Mouse (Mus musculus) limb, embryonic 13.5 days (tissue): ENCODE results near the gene Pgap2. TPM values are rescaled to one million over a fixed set of nuclear protein-coding genes. Genes with fewer than 3 reads are reported as not detected.
"Not testable (repeated sequence)": the region's sequence is repeated elsewhere in the genome, so short reads cannot be mapped to it uniquely, and the experiment has no call there.

Experiments
- ATAC-seq: fragments of 200-750 bp; cut with Nextera tagmentation; 2 replicates; pipeline ENCODE4 v1.8.0; 2017; ENCODE audit warnings: low read depth, moderate number of reproducible peaks, moderate TSS enrichment; ENCODE audit not compliant: low FRiP score
- H3K27ac ChIP-seq: fragments of 300-500 bp; sonication (generic); 2 replicates; pipeline ENCODE4 v1.5.1; 2015; ENCODE audit warnings: inconsistent platforms, mild to moderate bottlenecking, moderate library complexity
- H3K27me3 ChIP-seq: fragments of 300-500 bp; sonication (generic); 2 replicates; pipeline ENCODE4 v1.6.1; 2015; ENCODE audit warnings: mild to moderate bottlenecking, inconsistent platforms
- H3K36me3 ChIP-seq: fragments of 300-500 bp; sonication (generic); 2 replicates; pipeline ENCODE4 v1.6.1; 2015; ENCODE audit warnings: inconsistent platforms, mild to moderate bottlenecking, moderate library complexity
- H3K4me1 ChIP-seq: fragments of 300-500 bp; sonication (generic); 2 replicates; pipeline ENCODE4 v1.6.1; 2015; ENCODE audit warnings: inconsistent platforms
- H3K4me2 ChIP-seq: fragments of 300-500 bp; sonication (generic); replicated peaks from 2 replicates; pipeline ENCODE4 v1.6.1; 2015; ENCODE audit warnings: inconsistent platforms, mild to moderate bottlenecking, moderate library complexity
- H3K4me3 ChIP-seq: fragments of 300-500 bp; sonication (generic); 2 replicates; pipeline ENCODE4 v1.5.1; 2015; ENCODE audit warnings: moderate library complexity, mild to moderate bottlenecking, inconsistent platforms
- H3K9ac ChIP-seq: fragments of 300-500 bp; sonication (generic); 2 replicates; pipeline ENCODE4 v1.6.1; 2015; ENCODE audit warnings: mild to moderate bottlenecking, inconsistent platforms
- H3K9me3 ChIP-seq: fragments of 300-500 bp; sonication (generic); 2 replicates; pipeline ENCODE4 v1.6.1; 2016; ENCODE audit warnings: inconsistent platforms
- WGBS: fragments of 180-500 bp; shearing (Covaris S2); methylation state at CpG from one replicate; pipeline ENCODE4 v1.1.7; 2015; 5-methylcytosine and 5-hydroxymethylcytosine counted together
- polyA plus RNA-seq: library from polyadenylated mRNA; unstranded; fragments of >200 nt; fragmentation: Nextera tagmentation; extraction: Ambion mirVana; gene quantifications from 2 replicates; pipeline ENCODE4 v1.2.1, GENCODE M21; 2015

The Pgap2 gene
- polyA plus RNA-seq, 1 experiment from 2014 or later: 88.6 TPM

DNA sequence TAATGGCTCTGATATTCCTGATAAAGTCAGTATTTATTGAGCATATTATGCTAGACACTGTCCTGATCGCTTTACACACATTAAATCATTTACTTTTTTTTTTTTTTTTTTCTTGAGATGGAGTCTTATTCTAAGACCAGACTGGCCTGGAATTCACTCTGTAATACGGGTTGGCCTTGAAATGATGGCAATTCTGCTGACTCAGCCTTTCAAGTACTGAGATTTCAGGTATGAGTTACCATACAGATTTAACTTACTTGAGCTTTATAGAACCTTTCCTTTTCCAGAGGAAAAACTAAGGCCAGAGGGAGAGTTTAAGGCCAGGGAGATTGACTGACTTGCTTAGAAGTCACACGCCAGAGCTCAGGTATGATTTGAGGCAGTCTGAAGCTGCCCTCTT lies 46.6 kb downstream of the Pgap2 start:
- Histone ChIP-seq H3K4me1 (no peaks in the 10 kb centered on the region), H3K9ac (no peak overlapping the region), H3K4me3 (no peak overlapping the region), H3K27me3 (no peaks in the 10 kb centered on the region), H3K27ac (no peak overlapping the region), H3K9me3 (no peaks in the 10 kb centered on the region), H3K36me3 (no peaks in the 10 kb centered on the region), H3K4me2 (no peak overlapping the region)
- 74% methylated on average over 3 of the region's 3 CpGs for WGBS
- ATAC-seq: no peak

DNA sequence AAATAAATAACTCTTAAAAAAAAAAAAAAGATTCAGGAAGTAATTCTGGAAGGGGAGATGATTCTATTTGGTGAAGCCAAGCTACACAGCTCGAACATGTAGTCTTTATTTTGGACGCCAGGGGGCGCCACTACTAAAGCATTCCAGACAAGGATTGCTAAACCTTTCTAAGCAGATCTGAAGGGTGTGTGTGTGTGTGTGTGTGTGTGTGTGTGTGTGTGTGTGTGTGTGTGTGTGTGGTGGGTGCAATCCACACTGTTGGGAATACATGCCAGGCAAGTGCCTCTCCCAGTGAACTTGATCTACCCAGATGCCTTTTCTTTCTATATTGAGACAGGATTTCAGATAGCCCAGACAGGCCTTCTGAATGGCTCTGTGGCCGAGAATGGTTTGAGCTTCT lies 48.2 kb downstream of the Pgap2 start:
- Histone ChIP-seq H3K27ac (no peak overlapping the region), H3K9me3 (no peaks in the 10 kb centered on the region), H3K9ac (no peak overlapping the region), H3K4me1 (no peaks in the 10 kb centered on the region), H3K27me3 (no peaks in the 10 kb centered on the region), H3K4me2 (no peak overlapping the region), H3K36me3 (no peaks in the 10 kb centered on the region), H3K4me3 (no peak overlapping the region)
- 23% methylated on average over 4 of the region's 4 CpGs for WGBS
- ATAC-seq: peak; percentile 70

GRCm38 (mm10) chr7:102258753-102259152 lies 48.7 kb downstream of the Pgap2 start:
- H3K27ac ChIP-seq: no peak overlapping the region
- no peaks in the 10 kb centered on the region for H3K27me3 ChIP-seq
- H3K4me2 ChIP-seq: no peak overlapping the region
- H3K4me1 ChIP-seq: no peaks in the 10 kb centered on the region
- no peaks in the 10 kb centered on the region for H3K9me3 ChIP-seq
- WGBS: 68% methylated on average over 3 of the region's 3 CpGs
- no peaks in the 10 kb centered on the region for H3K36me3 ChIP-seq
- H3K9ac ChIP-seq: no peak overlapping the region
- no peak overlapping the region for H3K4me3 ChIP-seq
- no peak for ATAC-seq

- no peaks in the 10 kb centered on the region for H3K36me3 ChIP-seq
- no peaks in the 10 kb centered on the region for H3K9me3 ChIP-seq
- no peak overlapping the region for H3K4me3 ChIP-seq
- no peaks in the 10 kb centered on the region for H3K27me3 ChIP-seq
- H3K4me1 ChIP-seq: no peaks in the 10 kb centered on the region
- H3K4me2 ChIP-seq: no peak overlapping the region
- H3K27ac ChIP-seq: no peak overlapping the region
- ATAC-seq: no peak
- H3K9ac ChIP-seq: no peak overlapping the region
- 79% methylated on average over 10 of the region's 10 CpGs for WGBS
These were observed 49.9 kb downstream of the Pgap2 start for GRCm38 (mm10) chr7:102259716-102260479.

GRCm38 (mm10) chr7:102260518-102260917 lies 50.5 kb downstream of the Pgap2 start:
- no peak for ATAC-seq
- Histone ChIP-seq H3K27me3 (no peaks in the 10 kb centered on the region), H3K36me3 (no peaks in the 10 kb centered on the region), H3K9ac (no peak overlapping the region), H3K4me1 (no peaks in the 10 kb centered on the region), H3K9me3 (no peaks in the 10 kb centered on the region), H3K4me3 (no peak overlapping the region), H3K27ac (no peak overlapping the region), H3K4me2 (no peak overlapping the region)
- 69% methylated on average over 1 of the region's 1 CpGs for WGBS

DNA sequence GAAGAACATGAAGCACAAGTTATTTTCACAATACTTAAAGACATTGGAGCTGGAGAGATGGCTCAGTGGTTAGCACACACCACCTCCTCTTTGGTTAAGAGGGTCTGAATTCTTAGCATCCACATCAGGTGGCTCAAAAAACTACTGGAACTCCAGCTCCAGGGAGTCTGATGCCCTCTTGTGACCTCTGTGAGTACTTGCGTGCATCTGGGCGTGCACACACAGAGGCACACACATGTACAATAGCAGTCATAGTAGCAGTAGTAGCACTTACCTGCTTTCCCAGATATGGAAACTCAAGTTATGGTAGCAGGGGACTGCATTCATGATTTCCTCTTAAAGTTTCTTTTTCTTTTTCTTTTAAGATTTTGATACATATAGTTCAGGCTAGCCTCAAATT lies 53.0 kb downstream of the Pgap2 start:
- Histone ChIP-seq H3K9ac (no peak overlapping the region), H3K36me3 (no peaks in the 10 kb centered on the region), H3K27ac (no peak overlapping the region), H3K27me3 (no peaks in the 10 kb centered on the region), H3K4me3 (no peak overlapping the region), H3K4me2 (no peak overlapping the region), H3K9me3 (no peaks in the 10 kb centered on the region), H3K4me1 (no peaks in the 10 kb centered on the region)
- WGBS: 91% methylated on average over 2 of the region's 2 CpGs
- ATAC-seq: no peak

DNA sequence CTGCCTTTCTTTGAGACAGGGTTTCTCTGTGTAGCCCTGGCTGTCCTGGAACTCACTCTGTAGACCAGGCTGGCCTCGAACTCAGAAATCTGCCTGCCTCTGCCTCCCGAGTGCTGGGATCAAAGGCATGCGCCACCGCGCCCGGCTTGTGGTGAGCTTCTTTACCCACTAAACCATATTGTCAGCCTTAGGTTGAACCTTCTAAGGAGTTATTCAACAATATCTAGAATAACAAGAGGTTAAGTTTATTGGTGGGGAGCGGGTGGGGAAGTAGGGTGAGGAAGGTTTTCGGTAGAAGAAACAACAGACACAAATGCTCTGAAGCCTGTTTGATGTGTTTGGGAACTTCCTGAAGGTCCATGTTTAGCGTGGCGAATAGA lies 56.0 kb downstream of the Pgap2 start:
- H3K27me3 ChIP-seq, H3K36me3 ChIP-seq, H3K4me2 ChIP-seq, H3K4me3 ChIP-seq, H3K9ac ChIP-seq, ATAC-seq, H3K9me3 ChIP-seq, H3K27ac ChIP-seq: not testable (repeated sequence)
- H3K4me1 ChIP-seq: peaks cover 11% of the 10 kb centered on the region
- 86% methylated on average over 10 of the region's 10 CpGs for WGBS

- Histone ChIP-seq H3K27me3 (no peaks in the 10 kb centered on the region), H3K9me3 (no peaks in the 10 kb centered on the region), H3K27ac (no peak overlapping the region), H3K9ac (no peak overlapping the region), H3K4me2 (peak overlapping the region; percentile 92), H3K4me1 (peaks cover 11% of the 10 kb centered on the region), H3K36me3 (no peaks in the 10 kb centered on the region), H3K4me3 (peak overlapping the region; percentile 81)
- ATAC-seq: peak; percentile 21
- WGBS: 41% methylated on average over 14 of the region's 14 CpGs
These were observed 56.5 kb downstream of the Pgap2 start for GRCm38 (mm10) chr7:102266401-102267042.

- H3K27ac ChIP-seq: peak overlapping the region; percentile 65; the same call in 1 of the 2 replicates
- peaks cover 11% of the 10 kb centered on the region for H3K4me1 ChIP-seq
- 0% methylated on average over 33 of the region's 34 CpGs for WGBS
- peak overlapping the region; percentile 82 for H3K9ac ChIP-seq
- H3K27me3 ChIP-seq: no peaks in the 10 kb centered on the region
- H3K36me3 ChIP-seq: no peaks in the 10 kb centered on the region
- H3K4me2 ChIP-seq: peak overlapping the region; percentile 92
- peak overlapping the region; percentile 81 for H3K4me3 ChIP-seq
- H3K9me3 ChIP-seq: no peaks in the 10 kb centered on the region
- peak; percentile 90 for ATAC-seq
These were observed 57.1 kb downstream of the Pgap2 start for GRCm38 (mm10) chr7:102267113-102267579.

GRCm38 (mm10) chr7:102267601-102268394 lies 57.8 kb downstream of the Pgap2 start, which contains the start of gene Stim1:
TSS of gene Stim1 (plus strand) at chr7:102267806.
- Histone ChIP-seq H3K9me3 (no peaks in the 10 kb centered on the region), H3K9ac (peak within 1 kb of the TSS; percentile 82), H3K27me3 (no peaks in the 10 kb centered on the region), H3K36me3 (no peaks in the 10 kb centered on the region), H3K4me1 (peaks cover 11% of the 10 kb centered on the region), H3K27ac (peak within 1 kb of the TSS; percentile 65; the same call in 1 of the 2 replicates), H3K4me2 (peak within 1 kb of the TSS; percentile 92), H3K4me3 (peak within 1 kb of the TSS; percentile 81)
- whole genome bisulfite sequencing: under 1% methylated on average over 63 of the region's 73 CpGs
- peak; percentile 91 for ATAC-seq

DNA sequence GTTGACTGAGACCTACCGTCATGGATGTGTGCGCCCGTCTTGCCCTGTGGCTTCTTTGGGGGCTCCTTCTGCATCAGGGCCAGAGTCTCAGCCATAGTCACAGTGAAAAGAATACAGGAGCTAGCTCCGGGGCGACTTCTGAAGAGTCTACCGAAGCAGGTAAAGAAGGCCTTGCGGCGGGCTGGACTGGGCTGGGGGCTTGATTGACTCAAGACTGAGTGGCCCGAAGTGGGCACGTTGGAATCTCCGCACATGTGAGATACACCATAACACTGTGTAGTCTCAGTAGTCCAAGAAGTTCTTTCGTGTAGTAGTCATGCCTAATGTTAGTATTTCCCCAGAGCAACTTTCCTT lies 58.4 kb downstream of the Pgap2 start:
- Histone ChIP-seq H3K27me3 (no peaks in the 10 kb centered on the region), H3K9ac (peak overlapping the region; percentile 82), H3K4me3 (peak overlapping the region; percentile 81), H3K9me3 (no peaks in the 10 kb centered on the region), H3K27ac (no peak overlapping the region), H3K36me3 (no peaks in the 10 kb centered on the region), H3K4me2 (peak overlapping the region; percentile 92), H3K4me1 (peaks cover 11% of the 10 kb centered on the region)
- WGBS: 6% methylated on average over 12 of the region's 12 CpGs
- ATAC-seq: no peak

GRCm38 (mm10) chr7:102272422-102272948 lies 62.5 kb downstream of the Pgap2 start:
- H3K36me3 ChIP-seq: no peaks in the 10 kb centered on the region
- H3K27ac ChIP-seq: no peak overlapping the region
- H3K9ac ChIP-seq: no peak overlapping the region
- H3K9me3 ChIP-seq: no peaks in the 10 kb centered on the region
- H3K4me3 ChIP-seq: no peak overlapping the region
- H3K4me2 ChIP-seq: no peak overlapping the region
- peaks cover 11% of the 10 kb centered on the region for H3K4me1 ChIP-seq
- H3K27me3 ChIP-seq: no peaks in the 10 kb centered on the region
- WGBS: 90% methylated on average over 3 of the region's 3 CpGs
- no peak for ATAC-seq
